Mouse (Mus musculus): ENCODE measurements at regions not wholly inside any gene's neighbourhood (a gene's known extent, or its start where the extent isn't known, plus 50 kb on each side); places are given as distances from the start of the nearest gene placed in this dataset.
A peak's percentile ranks its signal among the peaks of the same experiment; 100 is the strongest.
"Not testable (repeated sequence)": the region's sequence is repeated elsewhere in the genome, so short reads cannot be mapped to it uniquely, and the experiment has no call there.

DNA sequence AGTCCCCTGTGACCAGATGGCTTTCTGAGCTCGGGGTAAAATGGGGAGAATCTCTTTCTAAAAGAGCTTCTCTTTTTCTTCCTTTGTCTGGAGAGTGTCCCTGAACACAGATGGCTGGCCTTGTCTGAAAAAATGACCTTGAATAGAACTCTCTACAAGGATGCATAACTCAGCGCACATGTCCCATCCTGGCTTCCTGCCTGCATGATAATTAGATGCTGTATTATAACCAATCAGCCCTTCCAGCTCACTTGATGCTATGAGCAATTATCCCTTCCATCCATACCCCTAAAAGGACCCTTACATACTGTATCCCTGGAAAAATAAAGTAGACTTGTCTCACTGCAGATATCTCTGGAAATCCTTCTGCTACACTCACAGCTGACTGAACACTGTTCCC, 199.7 kb upstream of the Slc7a11 start:
- DNase-seq (ENCODE audit: low spot score in 2 of 2), result no peak

DNA sequence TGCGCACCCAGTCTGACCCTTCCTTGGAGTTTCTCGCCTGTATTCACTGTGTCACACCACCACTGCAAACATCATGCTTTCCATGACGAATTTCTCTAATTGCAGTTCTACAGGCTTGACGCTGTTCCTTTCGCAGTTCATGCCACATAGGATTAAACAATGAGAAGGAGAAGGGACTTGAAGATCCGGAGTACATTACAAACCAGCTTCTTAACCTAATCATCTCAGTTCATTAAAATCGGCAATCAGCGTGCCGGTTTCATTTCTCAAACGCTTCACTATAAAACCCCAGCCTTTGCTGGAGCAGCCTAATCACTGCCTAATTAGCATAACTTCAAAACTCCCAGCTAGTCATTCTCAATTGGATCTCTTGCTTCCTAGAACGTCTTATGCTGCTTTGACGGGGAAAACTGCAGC, 196.5 kb upstream of the Slc7a11 start:
- no peak for DNase-seq (ENCODE audit: low spot score in 2 of 2)

DNA sequence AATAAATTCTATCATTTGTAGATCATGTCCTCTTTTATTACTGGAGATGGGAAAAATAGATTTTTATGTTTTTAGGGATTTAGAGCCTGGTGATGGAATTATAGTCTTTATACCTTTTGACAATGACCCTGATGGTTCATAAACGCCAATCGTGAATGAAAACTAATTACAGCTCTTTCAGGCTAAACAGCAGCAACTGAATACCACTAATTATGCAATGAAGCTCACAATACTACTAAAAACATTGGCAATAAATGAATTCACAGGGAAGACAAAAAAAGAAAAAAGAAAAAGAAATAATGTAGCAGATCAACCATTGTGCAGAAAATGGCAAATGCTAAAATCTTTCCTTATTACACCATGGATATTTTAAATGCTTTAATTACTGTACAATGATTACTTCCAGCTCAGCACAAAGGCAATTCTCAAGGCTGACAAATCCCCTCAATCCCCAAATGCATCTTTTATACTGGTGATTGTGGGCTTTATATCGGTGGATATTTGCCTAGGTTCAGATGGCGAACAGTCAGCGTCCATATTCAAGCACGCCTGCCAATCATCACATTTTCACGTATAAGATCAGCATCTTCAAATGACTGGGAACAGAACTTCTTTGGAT, 191.2 kb upstream of the Slc7a11 start:
- DNase-seq (ENCODE audit: low spot score in 2 of 2), result no peak

DNA sequence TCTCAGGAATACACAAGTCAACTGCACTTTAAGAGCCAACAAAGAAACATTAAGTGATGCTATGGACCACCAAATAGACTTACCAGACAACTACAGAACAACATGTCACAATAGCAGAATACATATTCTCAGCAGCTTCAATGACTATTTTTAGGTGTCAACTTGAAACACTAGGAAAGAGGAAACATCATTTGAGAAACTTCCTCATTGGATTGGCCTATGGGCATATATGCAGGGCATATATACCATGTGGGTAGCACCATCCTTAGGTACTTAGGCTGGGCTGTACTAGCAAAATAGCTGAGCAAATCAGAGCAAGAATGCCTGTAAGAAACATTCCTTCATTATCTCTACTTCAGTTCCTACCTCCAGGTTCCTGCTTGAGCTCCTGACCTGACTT, 187.9 kb upstream of the Slc7a11 start:
- DNase-seq (ENCODE audit: low spot score in 2 of 2), result no peak

DNA sequence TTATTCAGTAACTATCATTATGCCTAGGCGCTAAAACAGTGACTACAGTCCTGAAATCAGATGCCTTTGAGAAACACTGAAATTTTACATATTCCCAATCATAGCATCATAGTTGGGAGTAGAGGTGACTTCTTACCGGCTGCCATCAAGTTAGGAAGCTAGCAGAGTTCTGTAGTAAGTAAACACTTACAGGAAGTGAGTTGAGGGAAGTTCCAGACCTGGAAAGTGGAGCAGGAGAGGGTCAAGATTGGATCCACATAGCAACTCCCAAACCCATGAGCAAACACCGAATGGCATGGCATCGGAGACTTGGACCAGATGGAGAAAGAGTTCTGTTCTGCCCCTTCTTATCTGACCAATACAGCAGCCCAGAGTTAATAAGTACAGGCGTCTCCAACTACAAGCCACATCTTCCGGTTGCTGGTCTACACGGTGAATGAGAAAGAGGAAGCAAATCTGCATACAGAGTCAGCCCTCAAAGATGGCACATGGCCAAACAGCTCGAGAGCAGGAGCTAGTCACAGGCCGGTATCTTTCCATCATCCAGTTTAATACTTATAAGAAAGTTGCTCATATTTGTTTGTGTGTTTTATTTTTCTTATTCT, 184.8 kb upstream of the Slc7a11 start:
- DNase-seq (ENCODE audit: low spot score in 2 of 2), result no peak

DNA sequence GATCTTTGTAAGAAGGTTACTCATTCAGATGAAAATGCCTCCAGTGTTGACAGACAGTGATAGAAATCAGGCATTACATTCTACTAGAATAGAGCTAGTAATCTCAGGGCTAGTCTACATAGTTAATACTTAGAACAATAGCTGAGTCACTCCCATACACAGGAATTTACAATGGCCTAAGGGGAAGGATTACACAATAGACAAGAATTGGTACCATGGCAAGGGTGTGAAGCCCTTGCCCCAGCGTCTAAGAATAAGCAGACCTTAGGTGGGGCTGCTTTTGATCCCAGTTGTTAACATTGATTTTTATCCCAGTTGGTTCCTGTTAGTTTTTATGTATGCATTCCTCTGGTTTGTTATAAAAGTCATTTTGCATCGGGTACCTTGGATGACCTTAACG, 177.8 kb upstream of the Slc7a11 start:
- DNase-seq (ENCODE audit: low spot score in 2 of 2), result not testable (repeated sequence)

DNA sequence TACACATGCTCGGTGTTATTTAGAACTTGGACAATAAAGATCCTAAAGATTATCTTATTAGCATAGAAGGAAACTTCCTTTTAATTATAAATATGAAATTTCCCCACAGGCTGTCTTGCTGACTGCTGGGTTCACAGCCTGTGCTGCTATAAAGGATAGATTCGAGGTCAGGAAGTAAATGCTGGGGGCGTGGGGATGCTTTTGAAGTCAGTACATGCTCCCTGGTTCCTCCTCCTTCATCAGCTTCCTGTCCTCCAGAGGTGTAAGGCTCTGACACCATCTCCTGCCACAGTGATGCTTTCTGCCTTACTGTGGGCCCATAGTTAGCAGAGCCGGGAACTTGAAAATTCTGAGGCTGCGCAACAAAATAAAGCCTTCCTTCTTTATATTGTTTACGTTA, 175.6 kb upstream of the Slc7a11 start:
- no peak for DNase-seq (ENCODE audit: low spot score in 2 of 2)

DNA sequence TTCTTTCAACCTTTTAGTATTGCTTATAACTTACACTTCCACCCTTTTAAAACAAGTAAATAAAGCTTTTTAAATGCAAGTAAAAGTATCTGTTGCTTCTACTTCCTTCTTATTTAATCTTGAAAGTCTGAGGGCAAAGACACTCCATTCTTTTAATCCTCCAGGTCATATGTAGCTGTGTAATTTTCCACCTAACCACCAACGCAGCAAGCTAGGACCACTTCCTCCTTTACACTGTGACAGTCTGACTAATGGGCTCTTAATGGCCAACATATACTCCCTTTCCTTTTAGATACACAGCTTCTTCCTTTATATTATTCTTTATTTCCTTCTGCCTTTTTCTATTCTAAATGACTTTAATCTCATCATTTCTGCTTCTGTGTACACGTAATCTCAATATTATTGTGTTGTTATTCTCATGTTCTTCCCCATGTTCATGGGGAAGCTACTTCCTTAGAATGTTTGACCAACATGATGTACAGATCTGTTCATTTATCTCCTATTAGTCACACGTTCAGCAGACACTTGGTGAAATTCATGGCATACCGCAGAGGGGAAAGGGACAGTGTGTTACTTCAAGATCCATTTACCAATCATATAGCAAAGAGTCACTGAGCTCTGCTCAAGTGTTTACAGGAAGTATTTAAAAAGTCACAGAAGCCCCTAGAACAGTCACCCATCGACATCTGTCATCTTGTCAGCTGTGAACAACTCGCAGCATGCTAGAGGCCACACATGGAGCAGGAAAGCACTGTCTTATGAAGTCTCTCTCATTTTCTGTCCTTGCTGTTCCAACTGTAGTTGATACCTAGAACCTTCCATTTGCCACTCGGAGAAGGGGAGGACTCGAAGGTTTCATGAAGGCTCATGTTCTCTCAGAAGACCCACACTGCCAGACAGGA, 172.2 kb upstream of the Slc7a11 start:
- no peak for DNase-seq (ENCODE audit: low spot score in 2 of 2)

DNA sequence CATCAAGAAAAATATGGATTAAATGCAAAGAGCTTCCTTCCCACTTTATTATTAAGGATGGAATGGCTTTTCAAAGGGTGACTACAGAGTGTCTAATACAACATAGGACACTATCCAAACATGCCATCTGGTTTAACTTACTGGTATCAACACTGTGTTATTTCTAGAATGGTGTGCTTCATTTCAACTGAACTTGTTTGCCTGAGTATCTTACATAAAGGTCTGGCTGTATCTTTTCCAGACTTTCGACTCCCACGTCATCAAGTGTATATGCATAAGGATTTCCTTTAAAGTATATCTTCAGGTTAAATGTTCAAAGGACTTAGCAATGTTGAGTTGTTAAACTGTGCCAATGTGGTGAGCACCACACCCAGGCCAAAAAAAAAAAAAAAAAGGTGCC, 169.6 kb upstream of the Slc7a11 start:
- DNase-seq (ENCODE audit: low spot score in 2 of 2), result peak; percentile 12 to 23

DNA sequence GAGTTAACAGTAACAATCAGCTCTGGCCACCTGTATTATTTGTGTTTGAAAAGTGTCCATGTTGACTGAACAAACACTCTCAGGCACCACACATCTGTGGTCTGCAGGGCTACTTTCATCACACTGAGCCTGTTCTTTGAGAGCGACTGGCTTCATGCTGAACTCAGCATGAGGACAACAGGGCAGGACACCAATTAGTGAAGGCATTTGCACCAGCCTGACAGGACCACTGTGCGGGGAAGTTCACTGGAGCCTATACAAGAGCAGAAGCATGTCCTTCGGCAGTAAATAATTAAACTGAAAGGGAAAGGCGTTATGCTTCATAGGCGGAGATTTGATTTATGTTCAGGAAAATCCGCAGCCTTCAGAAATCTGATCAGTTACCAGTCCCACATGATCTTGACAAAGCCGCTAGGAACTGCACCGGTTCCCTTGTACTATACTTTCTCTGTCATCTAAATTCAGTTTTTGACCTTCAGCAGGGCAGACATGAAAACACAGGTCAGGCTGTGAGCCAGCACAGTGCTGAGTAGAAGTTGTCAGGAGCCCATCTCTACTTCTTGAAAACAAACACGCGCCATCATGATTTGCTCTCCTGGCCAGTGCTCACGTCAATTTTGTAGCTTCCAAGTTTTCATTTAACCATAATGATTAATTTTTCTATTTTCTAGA, 166.1 kb upstream of the Slc7a11 start:
- no peak for DNase-seq (ENCODE audit: low spot score in 2 of 2)

DNA sequence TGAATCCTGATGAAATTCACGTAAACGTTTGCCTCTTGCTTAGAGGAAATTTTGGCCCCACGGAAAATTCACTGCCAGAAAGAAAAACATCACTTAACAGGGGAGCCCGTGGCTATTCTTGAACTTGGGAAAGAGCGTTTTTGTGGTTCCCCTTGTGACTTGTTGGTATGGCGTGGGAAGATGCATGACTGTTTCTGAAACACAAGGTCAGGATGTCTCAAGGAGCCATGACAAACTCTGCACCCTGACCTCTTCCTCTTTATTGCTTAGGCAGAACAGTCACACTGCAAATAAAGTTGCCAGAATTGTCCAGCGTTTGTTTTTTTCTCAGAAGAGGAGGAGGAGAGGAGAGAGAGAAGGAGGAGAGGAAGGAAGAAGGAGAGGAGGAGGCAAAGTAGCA, 164.3 kb upstream of the Slc7a11 start:
- DNase-seq (ENCODE audit: low spot score in 2 of 2), result no peak

DNA sequence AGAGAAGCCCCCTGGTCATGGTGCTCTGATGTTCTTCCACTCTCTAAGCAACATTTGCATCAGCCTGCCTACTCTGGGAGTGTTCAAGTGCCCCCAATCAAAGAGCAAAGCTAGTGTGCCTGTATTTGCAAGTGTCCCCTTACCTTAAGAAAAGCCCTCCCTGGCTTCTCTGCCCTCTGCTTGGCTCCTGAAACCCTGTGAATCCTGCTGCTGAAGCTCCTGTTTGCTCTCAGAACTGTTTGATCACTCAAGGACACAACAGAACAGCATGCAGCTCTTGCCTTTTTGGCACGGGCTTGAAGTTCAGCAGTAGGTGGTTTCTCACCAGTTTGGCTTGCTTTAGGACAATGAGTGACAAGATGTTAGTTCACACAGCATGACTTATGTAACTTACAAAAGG, 163.6 kb upstream of the Slc7a11 start:
- no peak for DNase-seq (ENCODE audit: low spot score in 2 of 2)

DNA sequence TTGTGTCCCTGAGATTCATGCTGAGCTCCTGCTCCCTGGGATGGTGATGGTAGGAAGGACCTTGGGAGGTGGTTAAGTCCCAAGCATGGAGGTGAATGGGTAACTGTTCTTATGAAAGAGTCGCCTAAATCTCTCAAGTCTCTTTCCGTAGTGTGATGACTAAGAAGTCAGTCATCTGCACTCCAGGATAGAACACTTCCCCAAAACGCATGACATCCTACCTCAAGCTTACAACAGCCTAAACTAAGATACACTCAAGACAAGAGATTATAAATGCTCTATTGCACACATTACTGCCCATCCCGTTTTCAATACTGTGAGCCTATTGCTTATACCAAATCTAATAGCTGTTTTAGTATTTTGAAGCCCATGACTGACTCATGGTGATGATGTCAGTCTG, 162.3 kb upstream of the Slc7a11 start:
- DNase-seq (ENCODE audit: low spot score in 2 of 2), result no peak

DNA sequence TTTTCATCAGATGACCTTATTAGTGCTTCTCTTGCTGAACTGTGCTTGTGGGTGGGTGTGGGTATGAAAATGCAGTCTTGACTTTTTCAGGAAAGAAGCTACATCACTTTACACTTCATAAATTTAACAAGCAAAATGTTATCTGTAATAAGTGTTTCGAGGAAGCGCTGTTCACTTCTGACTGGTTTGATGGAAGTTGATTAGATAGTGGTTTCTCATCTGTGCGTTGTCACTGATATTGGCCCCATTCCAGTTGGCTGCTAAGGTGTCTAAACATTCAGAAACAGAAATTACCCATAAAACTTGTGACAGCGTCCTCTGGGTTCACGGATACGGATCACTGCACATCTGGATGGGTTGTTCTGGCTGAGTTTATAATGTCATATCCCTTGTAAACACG, 159.8 kb upstream of the Slc7a11 start:
- no peak for DNase-seq (ENCODE audit: low spot score in 2 of 2)

DNA sequence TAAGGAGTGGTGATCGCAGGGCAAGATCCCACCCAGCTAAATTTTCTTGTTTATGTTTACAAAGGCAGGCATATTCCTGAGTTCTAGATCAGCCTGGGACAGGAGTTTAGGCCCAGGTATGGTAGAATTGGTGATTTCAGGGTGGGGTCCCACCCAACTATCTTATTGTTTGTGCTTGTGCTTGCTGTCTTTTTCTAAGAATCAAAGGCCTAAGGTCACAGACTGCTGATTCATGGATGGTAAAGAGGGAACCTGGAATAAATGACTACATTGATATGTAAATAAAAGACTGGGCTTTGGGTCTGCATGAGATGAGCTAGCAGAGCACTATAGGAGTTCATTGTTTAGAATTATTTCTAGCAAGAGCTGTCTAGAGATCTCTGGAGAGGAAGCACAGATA, 152.3 kb upstream of the Slc7a11 start:
- no peak for DNase-seq (ENCODE audit: low spot score in 2 of 2)

DNA sequence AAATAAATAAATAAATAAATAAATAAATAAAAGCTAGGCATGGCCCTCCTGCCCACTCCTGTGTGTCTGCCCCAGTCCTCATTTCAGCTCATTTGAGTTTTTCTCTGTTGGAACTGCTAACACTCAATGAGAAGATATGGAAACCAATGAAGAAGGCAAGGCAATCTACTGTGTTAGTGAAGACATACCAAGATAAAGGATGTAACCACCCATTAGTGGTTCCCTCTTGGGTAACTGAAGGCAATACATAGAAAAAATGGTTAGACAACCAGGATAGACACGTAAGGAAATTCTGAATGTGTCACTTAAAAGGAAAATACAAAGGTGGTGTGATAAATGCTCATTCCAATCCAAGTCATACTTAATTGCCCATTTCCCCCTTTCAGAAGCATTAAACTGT, 140.9 kb upstream of the Slc7a11 start:
- DNase-seq (ENCODE audit: low spot score in 2 of 2), result no peak

DNA sequence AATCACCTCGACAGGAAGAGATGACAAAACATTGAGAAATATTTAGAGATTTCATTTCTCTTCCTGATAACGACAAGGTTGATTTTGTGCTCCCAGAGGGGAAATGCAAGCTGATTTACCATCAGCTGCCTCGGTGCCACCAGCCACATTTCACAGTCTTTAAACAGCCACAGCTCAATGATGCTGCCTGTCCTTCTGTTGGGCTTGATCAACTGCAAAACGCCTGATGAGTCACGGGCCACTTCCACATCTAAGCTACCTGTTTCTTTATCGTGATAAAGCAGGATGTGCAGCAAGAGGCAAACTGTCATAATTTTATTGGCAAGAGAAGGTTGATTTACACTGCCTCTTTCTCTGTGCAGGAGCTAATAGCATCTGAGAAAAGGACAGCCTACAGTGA, 140.1 kb upstream of the Slc7a11 start:
- no peak for DNase-seq (ENCODE audit: low spot score in 2 of 2)

DNA sequence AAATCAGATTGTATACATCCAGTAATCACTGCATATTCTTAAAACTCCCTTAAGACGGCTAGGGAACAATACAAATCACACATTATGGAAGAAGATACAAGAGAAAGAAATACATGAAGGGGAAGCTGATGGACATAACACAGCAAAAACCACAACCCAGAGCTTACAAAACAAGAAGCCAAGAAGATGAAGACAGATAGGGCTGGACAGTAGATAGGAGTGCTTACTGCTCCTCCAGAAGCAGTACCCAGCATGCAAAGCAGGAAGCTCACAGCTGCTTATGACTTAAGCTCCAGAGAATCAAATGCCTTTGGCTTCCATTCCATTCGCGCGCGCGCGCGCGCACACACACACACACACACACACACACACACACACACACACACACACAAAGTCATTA, 131.0 kb upstream of the Slc7a11 start:
- no peak for DNase-seq (ENCODE audit: low spot score in 2 of 2)

DNA sequence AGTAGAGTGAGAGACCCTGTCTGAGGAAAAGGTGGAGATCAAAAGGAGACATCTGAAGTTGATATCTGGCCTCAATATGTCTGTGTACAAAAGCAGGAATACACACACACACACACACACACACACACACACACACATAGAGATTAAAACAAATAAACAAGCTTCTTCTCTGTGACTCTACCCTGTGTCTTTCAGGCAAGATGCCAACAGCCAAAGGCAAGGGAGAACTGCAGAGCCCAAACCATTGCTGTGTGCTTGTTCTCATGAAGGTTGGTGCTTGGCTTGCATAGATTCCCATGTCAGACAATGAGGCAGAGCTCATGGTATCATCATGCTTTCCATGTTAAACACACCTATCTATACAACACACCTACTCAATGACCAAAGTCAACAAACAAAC, 126.6 kb upstream of the Slc7a11 start:
- DNase-seq (ENCODE audit: low spot score in 2 of 2), result no peak

DNA sequence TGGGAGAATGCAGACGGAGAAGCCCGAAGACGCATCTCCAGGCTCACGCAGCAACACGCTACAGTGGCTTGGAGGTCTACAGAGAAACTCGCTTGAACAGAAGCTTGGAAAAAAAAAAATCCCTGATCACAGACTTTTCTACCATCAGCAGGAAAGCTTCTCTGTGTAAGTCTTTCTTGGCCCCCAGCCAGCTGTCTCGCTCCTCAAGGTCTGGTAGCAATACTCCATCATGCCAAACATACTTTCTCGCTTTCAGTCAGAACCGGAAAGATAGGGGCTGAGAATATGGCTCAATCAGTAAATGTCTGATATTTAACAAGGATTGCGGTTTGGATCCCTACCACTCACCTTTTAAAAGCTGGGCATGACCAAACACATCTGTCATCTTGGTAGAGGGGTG, 126.2 kb upstream of the Slc7a11 start:
- peak; percentile 9 for DNase-seq (ENCODE audit: low spot score in 2 of 2)

DNA sequence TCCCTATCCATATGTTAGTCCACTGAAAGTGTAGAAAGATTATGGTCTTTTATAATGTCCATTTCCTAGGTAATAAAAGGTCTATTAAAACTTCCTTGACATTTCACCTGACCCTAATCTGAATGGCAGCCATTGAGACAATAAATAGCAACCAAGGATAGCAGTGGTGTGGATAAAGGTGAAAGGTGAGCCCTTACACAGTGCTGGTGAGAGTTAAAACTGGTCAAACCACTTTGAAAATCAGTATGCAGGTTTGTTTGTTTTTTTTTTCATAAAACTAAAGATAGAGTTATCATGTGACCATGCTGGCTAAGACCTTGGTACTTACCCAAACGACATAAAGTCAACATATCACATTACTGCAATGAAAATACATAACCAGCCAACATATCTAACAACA, 110.7 kb upstream of the Slc7a11 start:
- DNase-seq (ENCODE audit: low spot score in 2 of 2), result no peak

DNA sequence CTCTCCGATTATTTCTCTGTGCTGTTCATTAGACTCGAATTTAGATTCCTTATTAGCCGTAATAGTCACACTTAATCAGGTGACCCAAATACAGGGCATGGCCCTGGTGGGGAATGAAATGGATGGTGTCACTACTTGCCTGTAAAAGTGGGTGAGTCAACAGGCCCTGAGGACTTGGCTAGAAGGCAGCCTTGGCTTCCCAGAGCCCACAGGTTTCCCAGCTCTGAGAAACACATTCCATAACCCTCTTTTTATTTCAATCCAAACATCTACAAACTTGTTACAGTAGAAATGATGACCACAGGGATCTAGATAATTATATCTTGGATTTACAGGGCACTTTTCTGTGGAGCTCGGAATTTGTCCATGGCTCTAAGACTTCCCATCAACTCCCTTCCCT, 105.2 kb upstream of the Slc7a11 start:
- DNase-seq (ENCODE audit: low spot score in 2 of 2), result no peak

DNA sequence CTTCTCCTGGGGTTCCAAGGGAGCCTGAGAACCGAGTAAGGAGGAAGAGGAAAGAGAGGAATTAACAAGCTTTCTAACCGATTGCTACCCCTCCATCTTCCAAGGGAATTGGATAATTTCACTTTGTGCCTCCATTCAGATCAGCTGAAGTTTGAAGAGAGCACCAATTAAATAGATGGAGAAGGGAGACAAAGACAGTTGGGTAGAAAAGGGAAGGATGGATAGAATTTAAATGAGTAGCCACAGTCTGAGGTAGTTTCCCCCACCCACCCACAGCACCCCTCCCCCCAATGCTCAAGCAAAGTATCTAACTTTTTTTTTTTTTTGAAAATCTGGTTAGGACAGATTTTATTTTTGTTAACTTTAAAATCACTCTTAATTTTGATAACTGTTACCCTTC, 87.2 kb upstream of the Slc7a11 start:
- no peak for DNase-seq (ENCODE audit: low spot score in 2 of 2)
